In genomic region chr10:118622916-118623315, GRCm38 (mm10) we compare ENCODE assay signal across 15 mouse cellular contexts.
"Had no signal": no experiment of that assay in that cellular context is flagged by ENCODE, and none has a peak within 500 bp of the region (broad histone marks: within the 10 kb centered on the region; RNA-seq: fewer than 3 reads in every experiment).

No protein-coding gene starts in this region.

- DNase-seq: heart, postnatal 10 days; heart, postnatal 14 days; heart, postnatal 36 days; heart, postnatal 4 days; kidney, adult 11 months; kidney, adult 18-20 months; kidney, adult 2 months; kidney, adult 8-10 months; kidney, adult 9 months; kidney, postnatal 10 days; kidney, postnatal 14 days; kidney, postnatal 25 days; kidney, postnatal 36 days; kidney, postnatal 4 days; layer of hippocampus, postnatal 36 days had no signal
